Mouse (Mus musculus): ENCODE data around the gene Sox1. TPM values are rescaled to one million over a fixed set of nuclear protein-coding genes. Genes with fewer than 3 reads are reported as not detected.

Sox1 gene
- polyA plus RNA-seq (2012; rRNA removed) = 0.02 TPM in 1 of 2 replicates, not detected in the other

DNA sequence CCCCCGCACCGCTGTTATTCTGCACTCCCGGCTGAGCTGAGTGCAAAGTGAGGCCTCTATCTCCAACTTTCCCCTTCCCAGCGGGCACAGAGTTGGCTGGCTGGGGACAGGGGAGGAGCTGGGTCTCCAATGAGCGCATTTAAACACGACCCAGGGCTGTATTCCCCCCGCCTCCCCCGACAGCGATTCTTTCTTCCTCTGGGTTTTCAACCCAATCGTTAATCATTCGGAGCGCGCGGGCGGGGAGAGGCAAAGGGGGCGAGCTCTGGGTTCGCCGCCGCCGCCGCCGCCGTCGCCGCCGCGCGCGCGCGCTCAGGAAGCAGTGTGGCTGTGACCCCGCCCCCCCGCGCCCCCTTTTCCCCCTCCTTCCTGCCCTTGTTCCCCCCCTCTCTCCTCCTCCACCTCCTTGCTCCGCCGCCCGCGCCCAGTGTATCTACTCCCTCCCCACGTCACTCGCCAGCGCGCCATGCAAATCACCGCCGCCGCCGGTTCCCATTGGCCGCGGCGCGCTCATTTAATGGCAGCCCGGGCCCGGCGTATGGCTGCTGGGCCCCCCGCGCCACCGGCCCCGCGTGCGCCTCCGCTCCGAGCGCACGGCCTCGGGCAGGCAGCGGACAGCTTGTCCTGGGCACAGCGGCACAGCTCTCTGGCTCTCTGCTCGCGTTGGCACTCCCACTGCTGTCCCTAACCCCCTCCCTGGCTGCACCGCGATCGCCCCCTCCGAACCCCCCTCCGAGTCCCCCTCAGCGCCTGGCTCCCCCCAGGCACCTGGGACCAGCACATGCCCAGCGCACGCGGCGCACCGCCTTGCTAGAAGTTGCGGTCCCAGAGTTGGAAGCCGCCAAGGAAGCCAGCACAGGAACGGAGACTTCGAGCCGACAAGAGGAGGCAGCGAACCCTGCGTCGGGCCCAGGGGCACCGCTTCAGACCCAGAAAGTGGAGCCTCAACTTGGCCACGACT, at the start of gene Sox1:
Gene Sox1 (plus strand): TSS at position 225 of the 961 bp plus-strand sequence.

Other genes with a start within 250 kb of the Sox1 start
- gene A230072I06Rik, start 116.5 kb upstream of the Sox1 start, polyA plus RNA-seq (2012; rRNA removed) = not detected in 2 replicates
- gene Spaca7, start 177.7 kb downstream of the Sox1 start, polyA plus RNA-seq (2012; rRNA removed) = not detected in 2 replicates

All from stomach, adult 2 months (tissue).